Mouse (Mus musculus) embryo, embryonic 10 days (tissue): ENCODE data around the gene Ces2a.

Experiments
- DNase-seq: peaks from one replicate; pipeline ENCODE4 v3.0.0-alpha.2; 2015; ENCODE audit warnings: low spot score

Gene Ces2a

DNA sequence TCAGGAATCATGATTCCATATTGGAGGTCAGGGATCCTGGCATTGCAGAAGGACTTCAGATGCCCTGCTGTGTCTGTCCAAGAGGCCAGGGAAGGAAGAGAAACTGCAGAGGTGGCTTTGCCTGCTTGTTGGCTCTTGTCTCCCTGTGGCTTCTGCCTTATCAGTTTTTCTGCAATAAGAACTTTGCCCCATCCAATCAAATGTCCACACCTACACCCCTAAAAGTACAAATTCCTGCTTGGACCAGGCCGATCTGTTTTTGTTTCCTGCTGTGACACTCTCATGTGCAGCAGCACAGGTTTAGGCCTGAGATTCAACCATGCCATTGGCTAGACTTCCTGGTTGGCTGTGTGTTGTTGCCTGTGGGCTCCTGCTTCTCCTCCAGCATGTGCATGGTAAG is at the start of gene Ces2a:
Gene Ces2a, plus strand, starts transcription at position 251 of the 400 bp plus-strand sequence.
- no peak for DNase-seq

DNA sequence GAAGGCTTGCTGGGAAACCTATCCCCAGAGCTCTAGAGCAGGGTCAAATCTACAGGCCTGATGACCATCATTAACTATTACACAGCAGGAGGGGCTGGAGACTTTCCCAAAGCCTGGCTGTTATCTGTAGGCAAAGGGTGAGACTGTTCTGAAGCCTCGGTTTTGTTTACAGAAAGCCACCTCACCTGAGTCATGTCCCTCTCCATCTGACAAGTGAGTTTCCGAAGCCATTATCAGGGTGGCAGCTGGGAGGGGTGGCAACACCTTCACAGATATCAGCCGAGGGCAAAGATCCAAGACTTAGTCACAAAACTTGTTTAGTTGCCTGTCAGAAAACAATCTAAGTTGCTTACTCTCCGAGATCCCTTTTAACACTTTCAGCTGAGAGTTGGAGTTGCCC is 45.4 kb upstream of the Ces2a start:
- no peak for DNase-seq

DNA sequence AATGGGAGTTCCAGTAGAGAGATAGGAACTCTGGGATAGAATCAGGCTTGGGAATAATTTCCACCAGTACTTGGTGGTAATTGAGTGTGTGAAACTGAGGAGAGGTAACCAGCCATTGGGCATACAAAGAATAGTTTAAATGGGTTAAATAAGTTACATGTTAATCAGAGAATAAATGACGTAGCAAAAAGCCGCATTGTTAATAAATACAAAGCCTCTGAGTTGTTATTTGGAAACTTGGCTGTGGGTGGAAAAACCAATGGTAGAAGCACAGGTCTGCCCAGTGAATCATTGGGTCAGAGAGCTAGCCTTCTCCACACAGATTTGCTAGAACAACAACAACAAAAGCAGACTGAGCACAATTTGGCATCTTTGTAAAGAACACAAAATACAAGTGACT is 35.2 kb upstream of the Ces2a start:
- DNase-seq: no peak

DNA sequence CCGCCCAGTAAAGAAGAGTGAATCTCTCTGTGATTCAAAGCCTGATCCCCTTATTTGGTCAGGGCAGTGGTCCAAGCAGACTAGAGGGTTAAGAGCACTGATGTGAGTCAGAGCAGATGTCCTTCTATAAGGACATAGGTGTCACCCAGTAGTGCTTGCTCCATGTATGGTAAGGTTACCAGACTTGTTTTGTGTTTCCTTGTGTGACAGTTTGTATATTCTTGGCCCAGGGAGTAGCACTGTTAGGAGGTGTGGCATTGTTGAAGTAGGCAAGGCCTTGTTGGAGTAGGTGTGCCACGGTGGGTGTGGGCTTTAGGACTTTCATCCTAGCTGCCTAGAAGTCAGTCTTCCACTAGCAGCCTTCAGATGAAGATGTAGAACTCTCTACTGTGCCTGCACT is 31.9 kb upstream of the Ces2a start:
- DNase-seq: no peak

GRCm38 (mm10) chr8:104721166-104721565 is 12.6 kb upstream of the Ces2a start:
- no peak for DNase-seq

DNA sequence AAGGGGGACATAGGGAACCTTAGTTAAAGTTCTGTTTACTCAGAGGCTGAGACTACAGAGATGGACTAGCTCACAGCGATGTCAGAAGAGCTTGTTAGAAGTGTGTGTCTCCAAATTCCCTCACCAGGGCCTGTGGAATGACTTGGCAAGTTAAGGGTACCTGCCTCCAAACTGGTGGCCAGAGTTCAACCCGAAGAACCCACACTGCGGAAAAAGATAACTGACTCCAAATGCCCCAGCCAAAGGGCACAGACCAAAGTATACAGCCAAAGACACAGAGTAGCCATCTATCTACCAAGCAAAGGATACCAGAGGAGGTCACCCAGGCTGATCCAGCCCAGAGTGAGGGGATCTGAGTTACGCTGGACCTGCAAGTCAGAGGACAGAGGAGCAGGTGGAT is 2.4 kb upstream of the Ces2a start:
- no peak for DNase-seq

- no peak for DNase-seq
Measured at GRCm38 (mm10) chr8:104731969-104732368, 1.8 kb upstream of the Ces2a start.

DNA sequence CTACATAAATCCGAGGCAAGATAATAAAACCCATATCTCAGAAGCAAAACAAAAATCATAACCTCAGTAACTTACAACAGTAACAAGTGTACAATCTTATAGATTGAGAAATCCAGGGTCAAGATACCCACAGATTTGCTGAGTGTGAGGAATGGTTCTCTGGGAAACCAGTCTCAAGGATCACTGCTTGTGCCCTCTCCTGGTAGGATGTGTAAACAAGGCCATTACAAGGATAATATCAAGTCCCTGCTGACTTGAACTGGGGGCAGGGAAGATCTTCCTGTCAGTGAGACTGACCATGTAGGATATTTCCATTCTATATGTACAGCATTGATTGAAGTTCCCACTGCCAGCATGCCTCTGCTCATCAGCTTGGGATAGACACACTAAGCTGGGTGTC is 8.2 kb downstream of the Ces2a start:
- no peak for DNase-seq

- no peak for DNase-seq
Measured at GRCm38 (mm10) chr8:104743410-104743809, 9.6 kb downstream of the Ces2a start.

GRCm38 (mm10) chr8:104752818-104753217 is 19.0 kb downstream of the Ces2a start:
- DNase-seq: no peak

GRCm38 (mm10) chr8:104757621-104758020 is 23.8 kb downstream of the Ces2a start:
- no peak for DNase-seq

DNA sequence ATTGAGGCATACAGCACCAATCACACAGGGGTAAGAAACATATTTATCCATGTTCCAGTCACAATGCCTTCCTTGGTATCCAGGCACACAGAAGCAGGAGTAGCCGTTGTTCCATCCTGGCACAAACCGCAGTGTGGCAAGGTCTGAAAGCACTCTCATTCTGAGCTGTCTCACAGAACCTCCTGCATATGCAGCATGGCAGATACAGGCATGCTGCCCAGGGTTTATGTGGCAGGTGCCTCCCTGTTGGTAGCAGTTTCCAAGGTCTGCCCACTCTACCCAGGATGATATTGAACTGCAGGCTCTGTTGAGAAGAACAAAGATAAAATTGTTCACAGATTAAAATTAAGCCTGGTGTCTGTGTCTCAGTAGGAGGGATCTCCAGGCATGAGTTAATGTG is 24.4 kb downstream of the Ces2a start:
- no peak for DNase-seq

DNA sequence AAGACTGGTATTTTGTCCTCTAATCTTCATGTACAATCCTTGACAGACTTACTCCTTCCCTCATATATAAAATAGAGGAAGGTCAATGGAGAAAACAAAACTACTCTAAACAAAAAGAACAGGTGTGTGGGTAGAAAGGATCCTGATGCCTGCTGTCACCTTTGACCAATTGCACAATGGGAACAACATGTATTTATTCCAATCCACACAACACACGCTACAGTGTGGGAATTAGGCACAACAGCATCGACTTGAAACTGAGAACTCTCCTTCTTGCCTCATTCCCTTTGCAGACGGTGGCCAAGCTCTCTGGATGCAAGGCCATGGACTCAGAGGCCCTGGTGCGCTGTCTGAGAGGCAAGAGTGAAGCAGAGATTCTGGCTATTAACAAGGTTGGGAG is 27.3 kb downstream of the Ces2a start:
- DNase-seq: no peak

DNA sequence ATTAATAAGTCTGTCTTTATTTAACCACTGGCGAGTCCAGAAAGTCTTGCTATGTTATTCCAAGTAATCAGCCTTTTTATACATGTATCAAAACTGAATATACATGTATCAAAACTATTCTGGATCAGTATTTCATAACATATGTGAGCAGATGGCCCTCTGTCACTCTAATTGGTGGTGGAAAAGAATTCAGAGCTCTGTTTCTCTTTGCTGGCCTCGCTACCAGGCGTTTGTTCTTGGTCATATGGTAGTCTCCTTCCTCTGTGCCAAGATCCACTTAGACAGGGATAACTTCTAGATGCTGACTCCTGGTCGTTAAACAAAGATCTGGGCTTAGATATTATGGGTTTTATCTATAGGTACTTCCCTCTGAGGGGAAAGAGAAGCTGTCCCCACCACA is 32.7 kb downstream of the Ces2a start:
- DNase-seq: peak; percentile 2

- no peak for DNase-seq
Measured at GRCm38 (mm10) chr8:104770365-104770764, 36.6 kb downstream of the Ces2a start.

DNA sequence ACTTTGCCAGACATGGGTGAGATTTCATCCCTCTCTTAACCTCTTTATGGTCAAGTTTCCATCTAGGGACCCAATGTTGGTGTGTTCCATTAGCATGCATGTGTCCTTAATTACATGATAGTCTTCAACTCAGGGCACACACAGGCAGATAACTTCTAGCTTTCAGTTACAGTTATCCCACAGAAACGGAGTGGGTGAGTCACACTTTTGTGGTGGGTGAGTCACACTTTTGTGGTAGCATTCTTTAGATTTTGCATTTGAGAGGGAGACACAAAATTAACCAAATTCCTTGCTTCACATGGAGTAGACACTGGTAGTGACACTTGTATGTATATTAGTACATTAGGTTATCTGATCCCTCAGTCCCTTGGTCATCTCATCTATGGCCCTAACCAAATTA is 53.2 kb downstream of the Ces2a start:
- DNase-seq: no peak

DNA sequence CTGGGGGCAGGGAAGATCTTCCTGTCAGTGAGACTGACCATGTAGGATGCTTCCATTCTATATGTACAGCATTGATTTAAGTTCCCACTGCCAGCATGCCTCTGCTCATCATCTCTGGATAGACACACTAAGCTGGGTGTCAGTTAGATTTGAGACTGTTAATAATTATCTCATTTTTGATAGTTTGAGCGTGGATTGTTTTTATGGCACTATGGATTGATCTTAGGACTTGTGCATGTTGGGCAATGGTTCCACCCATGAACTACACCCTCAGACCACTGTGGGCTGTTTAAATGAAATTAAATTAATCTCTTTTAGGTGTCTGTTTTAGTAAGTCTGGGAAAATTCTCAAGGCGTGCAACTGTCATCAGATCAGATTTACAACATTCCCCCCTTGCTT is 55.1 kb downstream of the Ces2a start:
- DNase-seq: no peak

DNA sequence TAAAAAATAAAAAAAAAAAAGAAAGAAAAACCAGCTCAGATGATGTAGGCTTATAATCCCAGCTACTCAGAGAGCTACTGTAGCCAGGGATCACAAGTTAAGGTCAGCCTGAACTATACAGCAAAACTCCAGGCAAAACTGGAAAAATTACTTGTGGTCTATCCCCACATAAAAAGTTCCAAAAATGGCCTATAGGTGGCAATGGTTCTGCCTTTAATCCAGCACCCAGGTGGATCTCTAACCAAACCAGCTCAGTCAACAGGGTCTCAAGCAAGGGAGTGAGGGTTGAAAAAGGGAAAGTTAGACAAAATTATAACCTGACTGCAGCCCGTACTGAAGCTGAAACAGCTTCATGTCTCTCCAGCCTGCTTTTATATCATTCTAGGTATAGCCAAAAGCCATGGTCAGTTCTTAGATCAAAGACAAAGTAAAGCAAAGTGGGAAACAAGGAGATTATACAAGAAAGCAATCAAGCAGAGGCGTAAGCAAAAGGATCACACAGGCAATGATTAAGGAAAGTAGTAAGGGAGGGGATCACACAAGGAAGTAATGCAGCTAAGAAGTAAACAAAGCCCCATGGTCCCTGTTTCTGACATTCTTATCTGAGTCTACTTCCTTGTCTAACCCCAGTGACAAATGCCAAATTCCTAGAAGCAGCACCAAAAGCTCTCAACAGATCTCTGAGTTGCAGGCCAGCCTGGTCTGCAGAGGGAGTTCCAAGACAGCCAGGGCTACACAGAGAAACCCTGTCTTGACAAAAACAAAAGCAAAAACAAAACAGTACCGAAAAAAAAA is 56.3 kb downstream of the Ces2a start:
- peak; percentile 9 for DNase-seq
